Mouse (Mus musculus): ENCODE data around the gene Trim11. TPM values are rescaled to one million over a fixed set of nuclear protein-coding genes. Genes with fewer than 3 reads are reported as not detected.
"Not testable (repeated sequence)": the region's sequence is repeated elsewhere in the genome, so short reads cannot be mapped to it uniquely, and the experiment has no call there.

Gene Trim11
- total RNA-seq, 2 experiments from 2014 or later, result 25.6 to 26.1 TPM

DNA sequence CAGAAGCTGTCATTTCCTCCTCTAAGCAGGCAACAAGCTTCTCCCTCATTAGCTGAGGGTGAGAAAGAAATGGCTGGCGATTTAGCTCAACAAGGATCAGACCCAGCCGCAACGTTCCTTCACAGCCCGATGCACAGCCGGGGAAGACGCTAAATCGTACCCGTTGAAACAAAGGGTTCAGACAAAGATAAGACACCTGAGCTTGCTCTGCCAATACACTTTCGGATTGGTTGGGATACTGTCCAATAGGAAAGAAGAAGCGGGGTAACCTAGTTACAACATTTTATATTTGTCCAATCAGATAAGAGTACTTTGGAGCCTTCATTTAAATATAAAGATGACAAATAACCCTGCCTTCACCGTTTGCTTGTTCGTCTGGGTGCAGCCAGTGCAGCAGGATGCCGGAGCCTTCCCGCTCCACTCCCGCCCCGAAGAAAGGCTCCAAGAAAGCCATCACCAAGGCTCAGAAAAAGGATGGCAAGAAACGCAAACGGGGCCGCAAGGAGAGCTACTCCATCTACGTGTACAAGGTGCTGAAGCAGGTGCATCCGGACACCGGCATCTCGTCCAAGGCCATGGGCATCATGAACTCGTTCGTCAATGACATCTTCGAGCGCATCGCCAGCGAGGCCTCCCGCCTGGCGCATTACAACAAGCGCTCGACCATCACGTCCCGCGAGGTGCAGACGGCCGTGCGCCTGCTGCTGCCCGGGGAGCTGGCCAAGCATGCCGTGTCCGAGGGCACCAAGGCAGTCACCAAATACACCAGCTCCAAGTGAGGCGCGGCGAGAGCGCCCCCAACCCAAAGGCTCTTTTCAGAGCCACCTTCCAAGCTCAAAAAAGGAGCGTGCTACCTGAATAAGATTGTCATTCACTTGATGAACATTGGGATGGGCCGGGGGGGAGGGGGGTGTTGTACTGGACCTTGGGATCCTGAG is 29.1 kb upstream of the Trim11 start, which contains the start of gene Hist3h2ba:
Hist3h2ba (plus strand) TSS at position 379 of the 938 bp plus-strand sequence.
- H3K27ac ChIP-seq, result peak within 1 kb of the TSS; percentile 96
- intact Hi-C loops (cut with DNase I), result no loop called here
- TF ChIP-seq CTCF (IDR thresholded peaks at IDR 0.05), result no peak
- DNase-seq (ENCODE audit: extremely low spot score in 1 of 2, low spot score in 2 of 2), result peak; percentile 77 to 78
- H3K4me3 ChIP-seq, result peak within 1 kb of the TSS; percentile 67

DNA sequence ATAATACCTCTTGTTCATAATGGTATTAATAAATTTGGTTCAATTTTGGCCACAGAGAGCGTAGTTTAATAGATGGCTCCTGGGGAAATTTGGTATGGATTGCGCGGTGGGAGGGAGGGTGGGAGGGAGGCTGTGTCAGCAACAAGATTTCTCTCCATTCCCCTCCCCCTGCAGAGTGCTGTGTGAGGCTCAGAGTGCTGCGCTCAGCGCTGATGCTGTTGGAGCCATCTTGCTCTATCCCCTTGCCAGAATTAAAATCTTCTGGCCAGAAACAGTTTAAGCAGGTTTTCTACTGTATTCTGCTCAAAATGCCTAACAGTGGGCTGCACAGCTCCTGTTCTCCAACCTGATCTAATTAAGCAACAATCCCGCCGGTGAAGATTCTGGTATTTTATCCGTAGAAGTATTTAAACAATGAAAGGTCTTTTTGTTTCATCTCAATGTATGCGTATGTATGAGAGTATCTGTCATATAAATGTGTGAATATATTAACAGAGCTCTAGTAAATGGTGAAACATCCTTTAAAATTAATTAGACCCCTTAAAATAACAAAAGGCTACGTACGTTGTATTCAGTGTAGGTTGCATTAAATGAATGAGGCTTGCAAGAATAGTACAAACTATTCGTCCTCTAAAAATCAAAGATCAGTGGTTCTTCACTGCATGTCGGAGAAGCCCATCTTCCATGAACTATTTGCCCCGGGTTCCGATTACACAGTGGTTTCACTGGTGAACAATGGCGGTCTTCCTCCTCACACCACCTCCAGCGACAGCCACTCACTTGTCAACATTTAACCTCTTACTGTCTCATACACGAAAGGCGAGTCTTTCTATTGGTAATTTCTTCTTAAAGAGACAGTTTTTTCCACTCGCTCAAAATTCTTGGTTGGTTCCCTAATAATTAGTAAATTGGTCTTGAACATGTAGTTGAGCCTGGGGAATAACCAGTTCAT is 28.1 kb upstream of the Trim11 start:
- Histone ChIP-seq H3K4me3 (peak overlapping the region; percentile 67), H3K27ac (peak overlapping the region; percentile 96)
- TF ChIP-seq CTCF (IDR thresholded peaks at IDR 0.05), result no peak
- peak in 1 of 2 experiments; percentile 59 for DNase-seq (ENCODE audit: extremely low spot score in 1 of 2, low spot score in 2 of 2)
- intact Hi-C loops (cut with DNase I), result no loop called here

DNA sequence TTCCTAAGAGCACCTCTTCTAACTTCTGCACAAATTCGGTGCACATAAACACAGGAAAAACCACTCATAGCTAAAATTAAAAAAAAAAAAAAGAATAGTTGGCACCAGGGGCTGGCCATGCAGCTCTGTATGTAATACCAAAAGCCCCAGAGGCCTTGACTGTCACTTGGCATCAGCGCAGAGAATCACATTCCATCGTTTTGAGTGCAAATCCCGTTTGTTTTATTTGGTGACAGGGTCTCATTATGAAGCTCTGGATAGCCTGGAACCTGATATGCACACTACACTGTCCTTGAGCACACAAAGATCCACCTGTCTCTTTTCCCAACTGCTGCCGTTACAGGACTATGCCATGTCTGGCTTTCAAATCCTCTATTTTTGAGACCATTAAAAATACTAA is 26.7 kb upstream of the Trim11 start:
- H3K27ac ChIP-seq, result peak overlapping the region; percentile 12; the same call in 1 of the 2 replicates
- no peak overlapping the region for H3K4me3 ChIP-seq
- no peak for TF ChIP-seq CTCF (IDR thresholded peaks at IDR 0.05)
- DNase-seq (ENCODE audit: extremely low spot score in 1 of 2, low spot score in 2 of 2), result no peak
- intact Hi-C loops (cut with DNase I), result no loop called here

DNA sequence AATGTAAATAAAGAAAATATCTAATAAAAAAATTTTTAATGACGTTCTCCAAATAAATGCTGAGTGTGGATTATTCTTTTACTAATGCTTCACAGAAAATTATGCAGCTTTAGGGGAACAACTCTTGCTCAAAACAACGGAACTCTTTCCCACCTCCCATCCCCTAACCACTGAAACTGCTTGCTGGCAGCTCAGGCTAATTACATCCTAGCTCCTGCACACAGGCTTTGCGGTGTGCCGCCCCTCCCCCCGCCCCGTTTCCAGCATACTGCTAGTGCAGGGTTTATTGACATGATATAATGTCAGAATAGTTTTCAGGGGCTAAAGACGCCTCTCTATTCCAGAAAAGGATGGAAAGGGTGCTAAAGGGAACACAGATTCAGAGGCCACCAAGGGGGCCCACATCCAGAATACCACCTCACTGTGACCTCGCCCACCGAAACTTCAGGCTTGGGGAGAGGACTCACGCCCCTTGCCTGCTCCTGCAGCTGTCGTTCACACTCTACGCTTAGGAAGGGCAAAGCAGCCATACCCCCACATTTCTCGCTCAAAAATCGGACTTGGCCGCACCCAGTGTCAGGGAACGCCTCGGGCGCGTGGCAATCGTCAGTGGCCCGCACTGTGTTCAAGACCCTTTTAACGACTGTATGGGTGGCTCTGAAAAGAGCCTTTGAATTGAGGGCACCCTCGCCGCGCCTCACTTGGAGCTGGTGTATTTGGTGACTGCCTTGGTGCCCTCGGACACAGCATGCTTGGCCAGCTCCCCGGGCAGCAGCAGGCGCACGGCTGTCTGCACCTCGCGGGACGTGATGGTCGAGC is 24.3 kb upstream of the Trim11 start:
- Histone ChIP-seq H3K4me3 (peak overlapping the region; percentile 71), H3K27ac (peak overlapping the region; percentile 98)
- intact Hi-C loops (cut with DNase I), result no loop called here
- TF ChIP-seq CTCF (IDR thresholded peaks at IDR 0.05), result no peak; the same call in none of the 2 replicates
- no peak for DNase-seq (ENCODE audit: extremely low spot score in 1 of 2, low spot score in 2 of 2)

DNA sequence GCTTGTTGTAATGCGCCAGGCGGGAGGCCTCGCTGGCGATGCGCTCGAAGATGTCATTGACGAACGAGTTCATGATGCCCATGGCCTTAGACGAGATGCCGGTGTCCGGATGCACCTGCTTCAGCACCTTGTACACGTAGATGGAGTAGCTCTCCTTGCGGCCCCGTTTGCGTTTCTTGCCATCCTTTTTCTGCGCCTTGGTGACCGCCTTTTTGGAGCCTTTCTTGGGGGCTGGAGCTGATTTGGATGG is 23.8 kb upstream of the Trim11 start:
- Histone ChIP-seq H3K4me3 (peak overlapping the region; percentile 71), H3K27ac (peak overlapping the region; percentile 98)
- peak in 1 of 2 experiments; percentile 76 for DNase-seq (ENCODE audit: extremely low spot score in 1 of 2, low spot score in 2 of 2)
- intact Hi-C loops (cut with DNase I), result not testable (repeated sequence)

DNA sequence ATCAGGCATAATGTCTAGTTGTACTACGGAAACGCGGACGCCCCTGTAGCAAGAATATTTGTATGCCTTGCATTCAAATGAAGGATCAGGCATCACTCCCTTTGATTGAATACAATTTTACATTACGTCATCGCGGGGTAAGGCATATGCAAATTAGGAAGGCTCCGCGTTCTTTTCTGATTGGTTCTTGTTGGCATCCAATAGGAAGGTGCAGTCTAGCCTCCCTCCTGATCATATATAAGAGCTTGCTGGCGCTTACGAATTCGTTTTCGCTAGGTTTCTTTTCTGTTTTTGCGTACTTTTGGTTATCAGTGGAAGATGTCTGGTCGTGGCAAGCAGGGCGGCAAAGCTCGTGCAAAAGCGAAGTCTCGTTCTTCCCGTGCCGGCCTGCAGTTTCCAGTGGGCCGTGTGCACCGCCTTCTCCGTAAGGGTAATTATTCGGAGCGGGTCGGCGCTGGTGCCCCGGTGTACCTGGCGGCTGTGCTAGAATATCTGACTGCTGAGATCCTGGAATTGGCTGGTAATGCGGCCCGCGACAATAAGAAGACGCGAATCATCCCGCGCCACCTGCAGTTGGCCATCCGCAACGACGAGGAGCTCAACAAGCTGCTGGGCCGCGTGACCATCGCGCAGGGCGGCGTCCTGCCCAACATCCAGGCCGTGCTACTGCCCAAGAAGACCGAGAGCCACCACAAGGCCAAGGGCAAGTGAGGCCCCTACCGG is 23.3 kb upstream of the Trim11 start, which contains the start of the genes Hist3h2a and Trim17:
Hist3h2a (plus strand) TSS at position 266 of the 723 bp plus-strand sequence.
Trim17 (plus strand) TSS at position 266 of the 723 bp plus-strand sequence.
- DNase-seq (ENCODE audit: extremely low spot score in 1 of 2, low spot score in 2 of 2), result peak; percentile 77 to 84
- Histone ChIP-seq H3K27ac (peak within 1 kb of the TSS; percentile 98), H3K4me3 (peak within 1 kb of the TSS; percentile 71)
- intact Hi-C loops (cut with DNase I), result no loop called here
- TF ChIP-seq CTCF (IDR thresholded peaks at IDR 0.05), result peak; percentile 63

DNA sequence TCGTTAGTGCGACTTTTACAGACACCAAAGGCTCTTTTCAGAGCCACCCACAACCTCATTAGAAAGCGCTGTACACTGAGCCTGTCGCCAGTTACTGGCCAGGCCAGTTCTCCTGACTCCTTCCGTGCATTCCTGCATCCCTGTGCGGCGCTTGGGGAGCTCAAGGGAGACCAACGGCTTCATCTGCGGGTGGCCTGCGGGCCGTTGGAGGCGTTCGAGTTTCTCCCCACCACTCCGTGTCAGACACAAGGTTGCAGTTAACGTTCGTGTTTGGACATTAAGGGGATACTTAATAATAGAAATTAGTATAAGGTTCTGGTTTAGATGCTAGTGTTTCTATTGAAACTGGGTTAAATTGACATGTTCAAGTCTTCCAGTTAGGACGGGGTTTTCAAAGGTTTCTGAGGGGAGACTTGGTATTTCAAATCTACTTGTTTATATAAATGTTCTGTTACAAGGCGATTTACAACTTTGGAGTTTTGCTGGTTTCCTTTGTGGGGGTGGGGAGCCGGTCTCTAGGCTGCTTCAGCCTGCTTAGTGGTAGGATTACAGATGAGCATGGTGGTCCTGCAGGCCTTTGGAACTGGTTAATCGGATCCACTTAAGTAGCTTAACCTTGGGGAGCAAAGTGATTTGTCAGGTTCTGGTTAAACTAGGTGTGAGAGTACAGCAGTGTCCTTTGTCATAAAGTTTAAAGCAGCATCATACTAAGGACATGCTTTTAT is 22.6 kb upstream of the Trim11 start:
- Histone ChIP-seq H3K27ac (peak overlapping the region; percentile 98), H3K4me3 (peak overlapping the region; percentile 71)
- no peak for DNase-seq (ENCODE audit: extremely low spot score in 1 of 2, low spot score in 2 of 2)
- intact Hi-C loops (cut with DNase I), result no loop called here
- TF ChIP-seq CTCF (IDR thresholded peaks at IDR 0.05), result no peak; the same call in 1 of the 2 replicates

DNA sequence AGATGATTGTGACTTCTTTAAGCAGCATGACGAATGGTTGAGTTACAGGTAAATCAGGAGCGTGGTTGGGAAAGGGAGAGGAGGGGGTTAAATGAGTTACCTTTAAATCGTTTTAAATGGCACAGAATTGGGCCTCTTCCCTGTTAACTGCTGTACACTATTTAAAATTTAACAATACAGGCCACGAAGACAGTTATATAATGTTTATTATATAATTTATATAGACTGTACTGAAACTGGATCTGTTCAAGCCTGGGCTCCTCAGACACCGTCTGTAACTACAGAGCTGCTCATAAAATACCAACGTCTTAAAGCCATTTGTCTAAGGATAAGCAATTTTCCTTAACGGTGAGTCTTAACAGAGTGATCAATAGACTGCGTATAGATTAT is 22.0 kb upstream of the Trim11 start:
- no peak for DNase-seq (ENCODE audit: extremely low spot score in 1 of 2, low spot score in 2 of 2)
- intact Hi-C loops (cut with DNase I), result no loop called here
- peak overlapping the region; percentile 71 for H3K4me3 ChIP-seq
- H3K27ac ChIP-seq, result peak overlapping the region; percentile 98
- TF ChIP-seq CTCF (IDR thresholded peaks at IDR 0.05), result no peak

DNA sequence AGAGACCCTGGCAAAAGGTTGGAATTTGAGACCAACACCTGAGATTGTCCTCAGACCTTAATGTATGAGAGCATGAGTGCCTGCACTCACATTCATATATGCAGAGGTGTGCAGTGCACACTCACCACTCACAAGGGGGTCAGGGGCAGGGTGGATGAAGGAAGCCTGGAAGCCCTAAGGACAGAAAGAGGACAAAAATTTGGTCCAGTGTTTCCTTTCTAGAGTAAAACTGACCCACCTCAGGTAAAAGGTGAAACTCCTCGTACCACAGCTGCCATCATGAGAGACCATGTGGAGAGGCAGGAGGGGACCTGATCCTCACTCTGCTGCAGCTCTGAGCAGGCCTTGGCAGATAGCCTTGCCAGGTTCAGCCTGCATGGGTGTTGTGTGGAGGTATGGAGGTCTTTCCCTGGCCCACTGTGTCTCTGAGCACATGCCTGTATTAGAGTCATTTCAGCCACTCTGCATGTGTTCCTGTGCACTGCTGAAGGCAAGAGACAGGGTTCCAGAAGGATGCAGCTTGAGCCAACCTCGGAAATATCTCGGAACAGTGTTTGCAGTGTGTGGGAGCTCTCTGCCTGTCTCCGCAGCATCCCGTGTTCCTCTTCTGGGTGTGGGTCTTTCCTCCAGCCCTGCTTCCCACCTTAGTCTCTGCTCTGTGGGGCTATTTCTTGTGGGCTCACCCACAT is 20.5 kb upstream of the Trim11 start:
- no peak for TF ChIP-seq CTCF (IDR thresholded peaks at IDR 0.05)
- no peak for DNase-seq (ENCODE audit: extremely low spot score in 1 of 2, low spot score in 2 of 2)
- intact Hi-C loops (cut with DNase I), result no loop called here
- peak overlapping the region; percentile 98 for H3K27ac ChIP-seq
- peak overlapping the region; percentile 71 for H3K4me3 ChIP-seq
